Mouse (Mus musculus) kidney, postnatal 0 days (tissue): Measurements from ENCODE around the gene Mpped2. TPM values are rescaled to one million over a fixed set of nuclear protein-coding genes. Genes with fewer than 3 reads are reported as not detected.

ENCODE experiments used
- ATAC-seq: fragments of 200-750 bp; cut with Nextera tagmentation; replicated peaks from 2 replicates; pipeline ENCODE4 v1.8.0; 2017; ENCODE audit warnings: low read depth, moderate number of reproducible peaks, moderate TSS enrichment, moderate library complexity; ENCODE audit not compliant: low FRiP score
- DNase-seq: peaks from one replicate; pipeline ENCODE4 v3.0.0-alpha.2; 2016; ENCODE audit warnings: low spot score
- H3K27ac ChIP-seq: fragments of 300-500 bp; sonication (generic); 2 replicates; pipeline ENCODE4 v1.5.1; 2014; ENCODE audit warnings: mild to moderate bottlenecking
- H3K27me3 ChIP-seq: fragments of 300-500 bp; sonication (generic); 2 replicates; pipeline ENCODE4 v1.6.1; 2014; ENCODE audit warnings: low read length, mixed read lengths; ENCODE audit not compliant: insufficient read depth
- H3K36me3 ChIP-seq: fragments of 300-500 bp; sonication (generic); 2 replicates; pipeline ENCODE4 v1.6.1; 2014; ENCODE audit warnings: low read length, mixed read lengths; ENCODE audit not compliant: insufficient read depth
- H3K4me1 ChIP-seq: fragments of 300-500 bp; sonication (generic); replicated peaks from 2 replicates; pipeline ENCODE4 v1.6.1; 2014; ENCODE audit warnings: antibody characterized with exemption, low read length, mixed read lengths; ENCODE audit not compliant: insufficient read depth
- H3K4me2 ChIP-seq: fragments of 300-500 bp; sonication (generic); 2 replicates; pipeline ENCODE4 v1.6.1; 2014; ENCODE audit warnings: mild to moderate bottlenecking, low read length, moderate library complexity, mixed read lengths
- H3K4me3 ChIP-seq: fragments of 300-500 bp; sonication (generic); replicated peaks from 2 replicates; pipeline ENCODE4 v1.5.1; 2014; ENCODE audit warnings: low read depth, low read length
- H3K9ac ChIP-seq: fragments of 300-500 bp; sonication (generic); 2 replicates; pipeline ENCODE4 v1.6.1; 2014; ENCODE audit warnings: low read depth, low read length
- H3K9me3 ChIP-seq: fragments of 300-500 bp; sonication (generic); replicated peaks from 2 replicates; pipeline ENCODE4 v1.6.1; 2016; ENCODE audit warnings: low read length, inconsistent platforms, mixed read lengths
- CTCF ChIP-seq: IDR thresholded peaks from 2 replicates; pipeline ENCODE4 v1.5.1; 2016; ENCODE audit warnings: antibody characterized with exemption, low read depth, mild to moderate bottlenecking, moderate library complexity
- WGBS: fragments of 180-500 bp; shearing (Covaris S2); extraction: QIAGEN DNeasy Blood & Tissue Kit; methylation state at CpG from one replicate; pipeline ENCODE4 v1.1.7; 2014; 5-methylcytosine and 5-hydroxymethylcytosine counted together
- polyA plus RNA-seq: library from polyadenylated mRNA; unstranded; fragments of >200 nt; fragmentation: Nextera tagmentation; extraction: Ambion mirVana; gene quantifications from 2 replicates; pipeline ENCODE4 v1.2.1, GENCODE M21; 2015

Gene Mpped2
- polyA plus RNA-seq, 1 experiment from 2014 or later = 33.2 TPM

DNA sequence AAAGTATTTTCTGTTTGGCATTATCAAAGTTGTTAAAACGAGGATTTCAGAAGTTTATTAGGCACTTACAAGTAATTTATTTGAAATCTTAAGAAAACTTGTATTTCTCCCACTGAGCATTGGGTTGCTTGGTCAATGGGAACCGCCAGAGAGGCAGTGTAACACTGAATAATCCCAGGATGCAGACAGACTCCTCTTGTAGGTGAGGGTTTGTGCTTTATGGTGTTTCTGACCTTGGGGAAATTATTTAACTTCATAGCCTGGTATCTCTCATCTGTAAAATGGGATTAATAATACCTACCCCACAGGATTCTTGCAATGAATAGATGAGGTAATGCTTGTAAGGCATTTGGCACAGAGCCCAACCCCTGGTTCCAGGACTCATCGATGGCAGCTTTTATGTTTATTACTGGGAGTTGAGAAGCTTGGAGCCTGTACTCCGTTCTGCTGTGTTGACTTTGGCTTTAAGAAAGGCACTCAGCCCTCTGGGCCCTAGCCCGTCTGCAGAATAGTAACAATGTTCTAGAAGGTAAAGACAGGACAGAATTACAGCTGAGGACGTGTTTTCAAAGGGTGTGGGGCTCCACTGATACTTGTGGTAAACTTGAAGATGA, 37.0 kb downstream of the Mpped2 start:
- TF ChIP-seq CTCF = no peak
- ATAC-seq (no peak), DNase-seq (no peak)
- no peak overlapping the region for H3K4me3 ChIP-seq
- 0 out of 2 replicates have a peak, but pooled peaks cover 3% of the 10 kb centered on the region for H3K36me3 ChIP-seq
- H3K9ac ChIP-seq = no peak overlapping the region
- 31% methylated on average over 6 of the region's 6 CpGs for WGBS
- H3K27ac ChIP-seq = no peak overlapping the region
- 0 out of 2 replicates have a peak, but pooled peaks cover 5% of the 10 kb centered on the region for H3K4me1 ChIP-seq
- H3K4me2 ChIP-seq = no peak overlapping the region
- H3K27me3 ChIP-seq = no peaks in the 10 kb centered on the region
- no peaks in the 10 kb centered on the region for H3K9me3 ChIP-seq

- Histone ChIP-seq H3K4me2 (no peak overlapping the region), H3K36me3 (0 out of 2 replicates have a peak, but pooled peaks cover 3% of the 10 kb centered on the region), H3K4me3 (no peak overlapping the region), H3K27me3 (no peaks in the 10 kb centered on the region), H3K9ac (no peak overlapping the region), H3K4me1 (0 out of 2 replicates have a peak, but pooled peaks cover 5% of the 10 kb centered on the region), H3K9me3 (no peaks in the 10 kb centered on the region), H3K27ac (no peak overlapping the region)
- WGBS = 69% methylated on average over 8 of the region's 8 CpGs
- no peak for DNase-seq
- no peak for ATAC-seq
- no peak for TF ChIP-seq CTCF
Observed at GRCm38 (mm10) chr2:106730608-106731007, 37.5 kb downstream of the Mpped2 start.

- ATAC-seq = no peak
- 69% methylated on average over 4 of the region's 4 CpGs for WGBS
- 0 out of 2 replicates have a peak, but pooled peaks cover 5% of the 10 kb centered on the region for H3K4me1 ChIP-seq
- no peak overlapping the region for H3K27ac ChIP-seq
- no peak for DNase-seq
- H3K36me3 ChIP-seq = 0 out of 2 replicates have a peak, but pooled peaks cover 3% of the 10 kb centered on the region
- no peak overlapping the region for H3K4me2 ChIP-seq
- no peak overlapping the region for H3K4me3 ChIP-seq
- H3K9ac ChIP-seq = no peak overlapping the region
- no peaks in the 10 kb centered on the region for H3K27me3 ChIP-seq
- no peaks in the 10 kb centered on the region for H3K9me3 ChIP-seq
- TF ChIP-seq CTCF = no peak
Observed at GRCm38 (mm10) chr2:106731478-106731877, 38.4 kb downstream of the Mpped2 start.

DNA sequence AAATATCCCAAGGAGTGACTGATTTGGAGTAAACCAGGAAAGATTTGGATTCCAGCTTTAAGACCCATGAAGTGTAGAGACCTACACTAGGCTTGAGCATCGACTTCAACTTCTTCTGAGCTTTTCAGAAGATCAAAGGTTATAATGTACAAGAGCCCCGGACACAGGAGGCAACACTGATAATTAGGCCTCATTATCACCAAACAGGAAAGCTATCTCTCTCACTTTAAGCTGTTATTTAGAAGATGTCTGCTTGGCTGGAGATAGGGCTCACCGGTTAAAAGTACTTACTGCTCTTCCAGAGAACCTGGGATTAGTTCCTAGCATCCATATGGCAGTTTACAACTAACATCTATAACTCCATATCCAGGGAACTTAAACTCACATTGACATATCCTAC, 39.1 kb downstream of the Mpped2 start:
- Histone ChIP-seq H3K27ac (no peak overlapping the region), H3K9me3 (no peaks in the 10 kb centered on the region), H3K4me1 (0 out of 2 replicates have a peak, but pooled peaks cover 5% of the 10 kb centered on the region), H3K9ac (no peak overlapping the region), H3K36me3 (0 out of 2 replicates have a peak, but pooled peaks cover 2% of the 10 kb centered on the region), H3K4me3 (no peak overlapping the region), H3K27me3 (no peaks in the 10 kb centered on the region), H3K4me2 (no peak overlapping the region)
- no peak for TF ChIP-seq CTCF
- DNase-seq (no peak), ATAC-seq (no peak)
- 56% methylated on average over 3 of the region's 3 CpGs for WGBS

- no peak for ATAC-seq
- H3K4me3 ChIP-seq = no peak overlapping the region
- TF ChIP-seq CTCF = no peak
- no peak overlapping the region for H3K4me2 ChIP-seq
- H3K9me3 ChIP-seq = no peaks in the 10 kb centered on the region
- H3K27me3 ChIP-seq = no peaks in the 10 kb centered on the region
- no peak for DNase-seq
- 0 out of 2 replicates have a peak, but pooled peaks cover 5% of the 10 kb centered on the region for H3K4me1 ChIP-seq
- WGBS = 39% methylated on average over 5 of the region's 5 CpGs
- H3K27ac ChIP-seq = no peak overlapping the region
- no peak overlapping the region for H3K9ac ChIP-seq
- no peaks in the 10 kb centered on the region for H3K36me3 ChIP-seq
Observed at GRCm38 (mm10) chr2:106733396-106733795, 40.3 kb downstream of the Mpped2 start.

DNA sequence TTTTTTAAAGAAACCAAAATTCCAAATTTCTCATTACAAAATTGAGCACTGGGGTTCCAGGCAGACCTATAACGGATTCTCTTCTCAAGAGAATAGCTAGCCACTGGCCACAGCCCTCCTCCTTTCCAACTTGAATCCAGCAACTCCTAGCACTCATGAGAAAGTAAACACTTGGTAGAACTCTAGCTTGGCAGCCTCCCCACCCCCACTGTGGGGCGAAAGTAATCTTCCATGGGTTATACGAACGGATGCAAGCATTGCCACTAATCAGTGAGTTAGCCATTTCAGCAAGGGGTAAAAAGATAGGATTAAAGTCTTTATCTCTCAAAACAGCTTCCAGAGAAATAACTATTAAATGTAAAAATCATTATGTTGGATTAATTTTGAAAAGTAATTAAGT, 40.9 kb downstream of the Mpped2 start:
- Histone ChIP-seq H3K27me3 (no peaks in the 10 kb centered on the region), H3K4me2 (no peak overlapping the region), H3K9ac (no peak overlapping the region), H3K9me3 (no peaks in the 10 kb centered on the region), H3K4me1 (0 out of 2 replicates have a peak, but pooled peaks cover 5% of the 10 kb centered on the region), H3K4me3 (no peak overlapping the region), H3K27ac (no peak overlapping the region), H3K36me3 (no peaks in the 10 kb centered on the region)
- ATAC-seq (no peak), DNase-seq (no peak)
- 60% methylated on average over 4 of the region's 4 CpGs for WGBS
- no peak for TF ChIP-seq CTCF
